Mouse (Mus musculus) midbrain, postnatal 0 days (tissue): ENCODE measurements around the gene Lrrc75a. TPM values are rescaled to one million over a fixed set of nuclear protein-coding genes. Genes with fewer than 3 reads are reported as not detected.

Experiments
- ATAC-seq: fragments of 200-750 bp; cut with Nextera tagmentation; 2 replicates; pipeline ENCODE4 v1.8.0; 2017; ENCODE audit warnings: moderate number of reproducible peaks, mild to moderate bottlenecking, moderate TSS enrichment, moderate library complexity; ENCODE audit not compliant: low FRiP score
- DNase-seq: peaks from one replicate; pipeline ENCODE4 v3.0.0-alpha.2; 2015; ENCODE audit warnings: low spot score
- H3K27ac ChIP-seq: fragments of 300-500 bp; sonication (generic); 2 replicates; pipeline ENCODE4 v1.5.1; 2014; ENCODE audit warnings: low read depth, mild to moderate bottlenecking, low read length, mixed read lengths
- H3K27me3 ChIP-seq: fragments of 300-500 bp; sonication (generic); 2 replicates; pipeline ENCODE4 v1.6.1; 2014; ENCODE audit warnings: low read length, control low read depth, mixed read lengths; ENCODE audit not compliant: insufficient read depth
- H3K36me3 ChIP-seq: fragments of 300-500 bp; sonication (generic); 2 replicates; pipeline ENCODE4 v1.6.1; 2014; ENCODE audit warnings: low read length, control low read depth, mixed read lengths; ENCODE audit not compliant: insufficient read depth
- H3K4me1 ChIP-seq: fragments of 300-500 bp; sonication (generic); 2 replicates; pipeline ENCODE4 v1.6.1; 2014; ENCODE audit warnings: mild to moderate bottlenecking, control low read depth, antibody characterized with exemption, low read length, mixed read lengths; ENCODE audit not compliant: insufficient read depth
- H3K4me2 ChIP-seq: fragments of 300-500 bp; sonication (generic); 2 replicates; pipeline ENCODE4 v1.6.1; 2014; ENCODE audit warnings: low read depth, mild to moderate bottlenecking, low read length, mixed read lengths; ENCODE audit not compliant: poor library complexity, severe bottlenecking
- H3K4me3 ChIP-seq: fragments of 300-500 bp; sonication (generic); 2 replicates; pipeline ENCODE4 v1.5.1; 2014; ENCODE audit warnings: low read depth, mild to moderate bottlenecking, low read length, moderate library complexity
- H3K9ac ChIP-seq: fragments of 300-500 bp; sonication (generic); replicated peaks from 2 replicates; pipeline ENCODE4 v1.6.1; 2014; ENCODE audit warnings: mild to moderate bottlenecking, low read length, moderate library complexity, mixed read lengths; ENCODE audit not compliant: poor library complexity, severe bottlenecking
- H3K9me3 ChIP-seq: fragments of 300-500 bp; sonication (generic); 2 replicates; pipeline ENCODE4 v1.6.1; 2016; ENCODE audit warnings: low read length, control low read depth
- CTCF ChIP-seq: IDR thresholded peaks from 2 replicates; pipeline ENCODE4 v1.5.1; 2016; ENCODE audit warnings: antibody characterized with exemption, mild to moderate bottlenecking
- WGBS: fragments of 180-500 bp; shearing (Covaris S2); extraction: QIAGEN DNeasy Blood & Tissue Kit; methylation state at CpG from one replicate; pipeline ENCODE4 v1.1.7; 2014; 5-methylcytosine and 5-hydroxymethylcytosine counted together
- polyA plus RNA-seq: library from polyadenylated mRNA; unstranded; fragments of >200 nt; fragmentation: Nextera tagmentation; extraction: Ambion mirVana; gene quantifications from 2 replicates; pipeline ENCODE4 v1.2.1, GENCODE M21; 2015
- total RNA-seq: library from RNA; depleted of rRNA; stranded (reverse); fragments of >200 nt; gene quantifications from 2 replicates; pipeline ENCODE4 v1.2.3, GENCODE M21; 2014

Lrrc75a gene
- total and polyA plus RNA-seq, 2 experiments from 2014 or later, result 7.4 to 25.9 TPM

GRCm38 (mm10) chr11:62598571-62598970 lies 49.8 kb downstream of the Lrrc75a start:
- no peak overlapping the region for H3K9ac ChIP-seq
- no peak overlapping the region for H3K4me3 ChIP-seq
- 91% methylated on average over 4 of the region's 4 CpGs for WGBS
- no peaks in the 10 kb centered on the region for H3K4me1 ChIP-seq
- peaks cover 23% of the 10 kb centered on the region for H3K36me3 ChIP-seq
- DNase-seq (no peak), ATAC-seq (no peak)
- no peaks in the 10 kb centered on the region for H3K9me3 ChIP-seq
- H3K27me3 ChIP-seq, result no peaks in the 10 kb centered on the region
- H3K4me2 ChIP-seq, result no peak overlapping the region
- no peak for TF ChIP-seq CTCF
- H3K27ac ChIP-seq, result no peak overlapping the region

- TF ChIP-seq CTCF, result no peak
- Histone ChIP-seq H3K36me3 (peaks cover 38% of the 10 kb centered on the region), H3K4me1 (no peaks in the 10 kb centered on the region), H3K27ac (no peak overlapping the region), H3K4me3 (no peak overlapping the region), H3K4me2 (no peak overlapping the region), H3K9me3 (no peaks in the 10 kb centered on the region), H3K9ac (no peak overlapping the region), H3K27me3 (no peaks in the 10 kb centered on the region)
- ATAC-seq, result no peak
- DNase-seq, result no peak
- 83% methylated on average over 8 of the region's 8 CpGs for WGBS
These were observed 56.3 kb downstream of the Lrrc75a start for GRCm38 (mm10) chr11:62591904-62592575.

DNA sequence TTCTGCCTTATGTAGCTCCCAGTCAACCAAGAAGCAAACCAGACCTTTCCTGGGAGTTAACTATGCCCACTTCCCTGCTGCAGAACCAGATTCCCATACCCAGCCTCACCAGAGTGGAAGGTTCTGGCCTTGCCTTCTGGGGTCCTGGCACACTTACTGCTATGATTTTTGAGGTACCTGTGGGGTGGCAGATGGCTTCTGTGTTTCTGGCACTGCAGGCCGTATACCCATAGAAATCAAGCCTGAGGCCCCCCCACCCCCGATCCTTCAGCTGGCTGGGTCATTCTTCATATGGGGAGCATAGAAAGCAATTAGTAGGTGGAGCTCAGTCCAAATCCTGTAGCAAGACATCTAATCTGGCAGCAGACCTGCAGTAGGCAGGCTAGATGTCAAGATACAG lies 57.3 kb downstream of the Lrrc75a start:
- 93% methylated on average over 2 of the region's 2 CpGs for WGBS
- peaks cover 38% of the 10 kb centered on the region for H3K36me3 ChIP-seq
- no peaks in the 10 kb centered on the region for H3K9me3 ChIP-seq
- no peaks in the 10 kb centered on the region for H3K27me3 ChIP-seq
- no peak overlapping the region for H3K9ac ChIP-seq
- TF ChIP-seq CTCF, result no peak
- H3K27ac ChIP-seq, result no peak overlapping the region
- ATAC-seq (no peak), DNase-seq (no peak)
- H3K4me2 ChIP-seq, result no peak overlapping the region
- no peaks in the 10 kb centered on the region for H3K4me1 ChIP-seq
- no peak overlapping the region for H3K4me3 ChIP-seq

- no peaks in the 10 kb centered on the region for H3K27me3 ChIP-seq
- ATAC-seq (no peak), DNase-seq (no peak)
- no peaks in the 10 kb centered on the region for H3K4me1 ChIP-seq
- peaks cover 30% of the 10 kb centered on the region for H3K36me3 ChIP-seq
- H3K27ac ChIP-seq, result no peak overlapping the region
- TF ChIP-seq CTCF, result no peak
- no peak overlapping the region for H3K4me3 ChIP-seq
- WGBS, result 75% methylated on average over 10 of the region's 10 CpGs
- H3K9me3 ChIP-seq, result no peaks in the 10 kb centered on the region
- no peak overlapping the region for H3K9ac ChIP-seq
- no peak overlapping the region for H3K4me2 ChIP-seq
These were observed 58.9 kb downstream of the Lrrc75a start for GRCm38 (mm10) chr11:62589391-62589790.

DNA sequence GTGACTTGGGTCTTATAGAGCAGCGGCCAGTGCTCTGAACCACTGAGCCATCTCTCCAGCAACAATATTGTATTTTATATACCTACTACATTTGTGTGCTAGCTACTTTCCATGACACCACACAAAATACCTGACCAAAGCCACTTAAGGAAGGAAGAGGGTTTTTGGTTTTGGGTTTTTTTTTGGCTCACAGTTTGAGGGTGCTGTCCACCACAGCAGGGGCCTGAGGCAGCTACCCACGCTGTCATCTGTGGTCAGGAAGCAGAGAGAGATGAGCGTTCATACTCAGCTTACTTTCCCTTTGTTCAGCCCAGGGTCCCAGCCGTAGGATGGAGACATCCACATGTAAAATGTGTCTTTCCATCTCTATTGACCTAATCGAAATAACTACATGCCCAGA lies 61.3 kb downstream of the Lrrc75a start:
- Histone ChIP-seq H3K27ac (no peak overlapping the region), H3K9me3 (no peaks in the 10 kb centered on the region), H3K36me3 (peaks cover 28% of the 10 kb centered on the region), H3K9ac (no peak overlapping the region), H3K27me3 (no peaks in the 10 kb centered on the region), H3K4me3 (no peak overlapping the region), H3K4me2 (no peak overlapping the region), H3K4me1 (no peaks in the 10 kb centered on the region)
- 86% methylated on average over 5 of the region's 5 CpGs for WGBS
- TF ChIP-seq CTCF, result no peak
- ATAC-seq (no peak), DNase-seq (no peak)

DNA sequence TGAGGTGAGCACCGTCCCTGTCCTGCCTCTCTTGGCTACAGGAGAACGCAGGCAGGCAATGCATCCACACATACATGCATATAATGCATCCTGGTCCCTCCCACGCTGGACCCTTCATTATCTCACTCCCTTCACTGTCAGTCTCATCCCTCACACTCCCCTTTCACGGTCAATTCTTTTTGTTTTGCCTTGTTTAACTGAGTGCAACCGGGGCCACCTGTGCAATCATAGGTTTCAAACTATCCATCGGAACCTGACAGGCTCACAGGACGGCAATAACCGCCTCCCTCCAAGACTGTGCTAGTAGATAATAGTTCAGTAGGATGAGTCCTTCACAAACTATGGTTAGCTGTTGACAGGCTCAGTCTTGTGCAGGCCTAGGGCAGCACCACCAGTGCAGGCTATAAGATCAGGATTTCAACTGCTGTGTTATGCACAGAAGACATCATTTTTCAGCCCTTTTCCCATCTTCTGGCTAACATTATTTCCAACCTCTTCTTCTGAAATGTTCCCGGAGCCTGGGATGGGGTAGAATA lies 63.6 kb downstream of the Lrrc75a start:
- 85% methylated on average over 9 of the region's 9 CpGs for WGBS
- no peak overlapping the region for H3K4me2 ChIP-seq
- DNase-seq, result no peak
- no peak overlapping the region for H3K27ac ChIP-seq
- no peaks in the 10 kb centered on the region for H3K27me3 ChIP-seq
- no peak for TF ChIP-seq CTCF
- no peak overlapping the region for H3K4me3 ChIP-seq
- H3K9me3 ChIP-seq, result no peaks in the 10 kb centered on the region
- no peak for ATAC-seq
- H3K4me1 ChIP-seq, result no peaks in the 10 kb centered on the region
- peaks cover 14% of the 10 kb centered on the region for H3K36me3 ChIP-seq
- H3K9ac ChIP-seq, result no peak overlapping the region
